Mouse (Mus musculus): ENCODE results near the gene Rnf8. TPM values are rescaled to one million over a fixed set of nuclear protein-coding genes. Genes with fewer than 3 reads are reported as not detected.

Gene Rnf8
- polyA plus RNA-seq, 1 experiment from 2014 or later = 104 TPM

DNA sequence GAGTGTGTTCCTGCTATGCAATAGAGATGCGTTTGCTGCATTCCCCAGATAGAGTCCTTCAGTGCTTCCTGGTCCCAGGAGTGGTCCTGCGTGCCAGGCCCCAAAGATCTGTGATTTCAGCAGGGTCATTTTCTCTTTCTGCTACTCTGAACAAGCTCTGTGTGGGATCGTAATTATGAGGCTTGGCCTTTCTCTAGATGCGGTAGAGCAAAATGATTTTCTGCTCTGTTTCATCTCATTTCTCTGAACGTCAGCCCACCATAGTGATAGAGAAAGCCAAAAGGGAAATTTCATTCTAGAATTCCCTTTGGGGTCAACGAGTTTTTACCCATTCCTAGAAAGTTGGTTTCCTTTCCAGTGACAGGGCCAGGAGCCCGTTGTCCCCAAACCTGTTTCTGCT, 67.7 kb downstream of the Rnf8 start:
- no peak overlapping the region for H3K9ac ChIP-seq (replicated peaks; ENCODE audit: low read depth, low read length)
- H3K27ac ChIP-seq (ENCODE audit: low read length) = no peak overlapping the region
- no peaks in the 10 kb centered on the region for H3K9me3 ChIP-seq (ENCODE audit: control insufficient read depth, low read length)
- H3K36me3 ChIP-seq (ENCODE audit: control insufficient read depth, insufficient read depth) = peaks cover 16% of the 10 kb centered on the region
- WGBS = 68% methylated on average over 7 of the region's 7 CpGs
- H3K4me1 ChIP-seq (replicated peaks; ENCODE audit: control insufficient read depth, insufficient read depth, low read length) = peaks cover 18% of the 10 kb centered on the region
- no peak for ATAC-seq
- no peak overlapping the region for H3K4me2 ChIP-seq (ENCODE audit: low read length)
- no peak overlapping the region for H3K4me3 ChIP-seq (replicated peaks; ENCODE audit: low read length)
- no peaks in the 10 kb centered on the region for H3K27me3 ChIP-seq (replicated peaks; ENCODE audit: control insufficient read depth, insufficient read depth, low read length)

DNA sequence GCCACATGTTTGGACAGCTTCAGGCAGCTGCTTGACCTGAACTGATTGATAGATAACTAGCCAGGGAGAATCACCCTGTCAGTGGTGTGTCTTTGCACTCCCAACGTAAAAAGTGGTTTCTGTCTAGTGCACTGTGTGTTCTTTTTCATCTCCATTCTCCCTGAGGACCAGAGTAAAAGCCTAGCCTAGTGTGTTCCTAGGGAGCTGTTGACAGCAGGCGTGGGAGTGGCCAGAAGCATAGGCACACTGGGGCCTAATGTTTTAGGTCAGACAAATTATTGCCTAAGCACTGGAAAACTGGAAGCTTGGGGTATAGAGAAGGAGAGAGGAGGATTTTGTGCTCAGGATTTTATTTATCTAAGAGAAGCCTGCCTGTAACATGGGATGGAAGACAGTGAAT, 68.5 kb downstream of the Rnf8 start:
- Histone ChIP-seq H3K4me1 (replicated peaks; ENCODE audit: control insufficient read depth, insufficient read depth, low read length) (peaks cover 21% of the 10 kb centered on the region), H3K36me3 (ENCODE audit: control insufficient read depth, insufficient read depth) (peaks cover 14% of the 10 kb centered on the region), H3K27me3 (replicated peaks; ENCODE audit: control insufficient read depth, insufficient read depth, low read length) (no peaks in the 10 kb centered on the region), H3K9ac (replicated peaks; ENCODE audit: low read depth, low read length) (no peak overlapping the region), H3K4me3 (replicated peaks; ENCODE audit: low read length) (no peak overlapping the region), H3K4me2 (ENCODE audit: low read length) (no peak overlapping the region), H3K9me3 (ENCODE audit: control insufficient read depth, low read length) (no peaks in the 10 kb centered on the region), H3K27ac (ENCODE audit: low read length) (no peak overlapping the region)
- 87% methylated on average over 2 of the region's 2 CpGs for WGBS
- no peak for ATAC-seq

DNA sequence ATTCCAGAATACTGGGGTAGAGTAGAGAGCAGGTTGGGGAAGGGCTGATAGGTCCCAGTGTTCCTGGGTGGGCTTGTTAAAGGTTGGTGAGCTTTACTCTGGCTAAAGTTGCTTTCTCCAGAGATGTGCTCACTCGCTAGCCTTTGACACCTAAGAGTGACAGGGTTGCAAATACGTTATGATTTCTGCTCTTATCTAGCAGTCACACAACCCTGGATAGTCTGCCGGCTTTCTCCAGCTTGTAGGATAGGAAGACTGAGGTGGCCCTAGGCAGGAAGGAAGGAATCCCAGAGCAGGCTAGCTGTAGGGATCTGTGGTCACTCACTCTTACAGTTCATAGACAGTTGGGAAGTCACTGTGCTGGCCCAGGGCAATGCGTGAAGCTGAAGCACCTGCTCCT, 69.7 kb downstream of the Rnf8 start:
- Histone ChIP-seq H3K4me1 (replicated peaks; ENCODE audit: control insufficient read depth, insufficient read depth, low read length) (peaks cover 21% of the 10 kb centered on the region), H3K9ac (replicated peaks; ENCODE audit: low read depth, low read length) (no peak overlapping the region), H3K36me3 (ENCODE audit: control insufficient read depth, insufficient read depth) (peaks cover 14% of the 10 kb centered on the region), H3K4me3 (replicated peaks; ENCODE audit: low read length) (no peak overlapping the region), H3K27ac (ENCODE audit: low read length) (no peak overlapping the region), H3K9me3 (ENCODE audit: control insufficient read depth, low read length) (no peaks in the 10 kb centered on the region), H3K4me2 (ENCODE audit: low read length) (no peak overlapping the region), H3K27me3 (replicated peaks; ENCODE audit: control insufficient read depth, insufficient read depth, low read length) (no peaks in the 10 kb centered on the region)
- WGBS = 93% methylated on average over 4 of the region's 4 CpGs
- ATAC-seq = no peak

DNA sequence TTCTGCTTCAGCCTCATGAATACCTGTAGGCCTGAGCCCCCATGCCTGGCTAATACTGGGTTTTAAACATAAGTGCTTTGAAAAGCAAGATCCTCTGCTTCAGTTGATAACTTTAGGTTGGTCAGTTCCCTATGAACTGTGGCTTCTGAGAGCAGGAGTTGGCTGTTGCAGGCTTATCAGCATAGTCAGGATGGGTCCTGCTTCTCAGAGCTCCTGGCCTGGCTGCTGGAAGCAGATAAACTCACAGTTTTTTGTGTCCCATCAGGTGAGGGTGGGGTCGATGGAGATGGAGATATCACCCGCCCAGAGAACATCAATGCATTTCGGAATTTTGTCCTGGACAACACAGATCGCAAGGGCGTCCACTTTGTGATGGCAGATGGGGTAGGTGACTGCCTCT, 72.2 kb downstream of the Rnf8 start:
- 96% methylated on average over 5 of the region's 5 CpGs for WGBS
- Histone ChIP-seq H3K4me3 (replicated peaks; ENCODE audit: low read length) (no peak overlapping the region), H3K27me3 (replicated peaks; ENCODE audit: control insufficient read depth, insufficient read depth, low read length) (no peaks in the 10 kb centered on the region), H3K9me3 (ENCODE audit: control insufficient read depth, low read length) (no peaks in the 10 kb centered on the region), H3K27ac (ENCODE audit: low read length) (no peak overlapping the region), H3K9ac (replicated peaks; ENCODE audit: low read depth, low read length) (no peak overlapping the region), H3K36me3 (ENCODE audit: control insufficient read depth, insufficient read depth) (peaks cover 22% of the 10 kb centered on the region), H3K4me1 (replicated peaks; ENCODE audit: control insufficient read depth, insufficient read depth, low read length) (peaks cover 9% of the 10 kb centered on the region), H3K4me2 (ENCODE audit: low read length) (no peak overlapping the region)
- ATAC-seq = no peak

DNA sequence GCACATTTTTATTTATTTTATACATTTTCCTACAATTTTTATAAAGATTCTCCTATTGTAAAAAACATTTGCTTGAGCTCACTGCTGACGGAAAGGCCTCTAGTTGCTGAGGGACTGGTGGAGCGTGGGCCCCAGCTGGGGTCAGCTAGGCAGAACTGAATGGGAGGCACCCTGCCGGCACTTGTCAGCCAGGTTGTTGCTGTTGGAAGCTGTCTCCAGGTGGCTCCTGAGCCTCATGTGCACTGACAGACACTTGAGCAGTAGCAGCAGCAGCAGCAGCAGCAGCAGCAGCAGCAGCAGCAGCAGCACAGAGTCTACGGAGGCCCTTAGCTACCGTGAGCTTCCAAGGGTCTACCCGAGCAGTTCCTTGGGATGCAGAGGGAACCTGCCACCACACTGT, 72.8 kb downstream of the Rnf8 start:
- no peaks in the 10 kb centered on the region for H3K9me3 ChIP-seq (ENCODE audit: control insufficient read depth, low read length)
- no peak overlapping the region for H3K4me2 ChIP-seq (ENCODE audit: low read length)
- H3K27me3 ChIP-seq (replicated peaks; ENCODE audit: control insufficient read depth, insufficient read depth, low read length) = no peaks in the 10 kb centered on the region
- ATAC-seq = no peak
- H3K4me1 ChIP-seq (replicated peaks; ENCODE audit: control insufficient read depth, insufficient read depth, low read length) = peaks cover 9% of the 10 kb centered on the region
- no peak overlapping the region for H3K4me3 ChIP-seq (replicated peaks; ENCODE audit: low read length)
- 87% methylated on average over 6 of the region's 6 CpGs for WGBS
- no peak overlapping the region for H3K9ac ChIP-seq (replicated peaks; ENCODE audit: low read depth, low read length)
- peak overlapping the region; percentile 65; the same call in 1 of the 2 replicates for H3K27ac ChIP-seq (ENCODE audit: low read length)
- H3K36me3 ChIP-seq (ENCODE audit: control insufficient read depth, insufficient read depth) = peaks cover 17% of the 10 kb centered on the region

DNA sequence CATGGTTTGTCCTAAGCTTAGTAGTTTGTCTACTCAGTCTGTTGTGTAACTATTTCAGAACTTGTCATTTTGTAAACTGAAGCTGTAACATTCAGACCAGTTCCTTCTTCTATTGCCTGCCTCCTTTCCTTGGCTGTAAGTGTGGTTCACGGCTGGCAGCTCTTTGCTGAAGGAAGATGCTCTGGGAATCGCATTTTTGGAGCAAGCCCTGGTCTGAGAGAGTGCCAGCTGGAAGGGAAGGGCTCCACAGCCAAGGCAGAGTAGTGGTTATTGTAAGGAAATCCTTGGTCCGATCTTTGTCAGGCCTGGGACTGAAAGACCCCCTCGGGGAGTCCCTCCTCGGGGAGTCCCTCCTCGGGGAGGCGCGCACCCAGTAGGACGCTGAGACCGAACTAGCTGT, 74.0 kb downstream of the Rnf8 start:
- H3K27ac ChIP-seq (ENCODE audit: low read length) = peak overlapping the region; percentile 12; the same call in 1 of the 2 replicates
- H3K36me3 ChIP-seq (ENCODE audit: control insufficient read depth, insufficient read depth) = peaks cover 17% of the 10 kb centered on the region
- H3K27me3 ChIP-seq (replicated peaks; ENCODE audit: control insufficient read depth, insufficient read depth, low read length) = no peaks in the 10 kb centered on the region
- no peak for ATAC-seq
- H3K4me3 ChIP-seq (replicated peaks; ENCODE audit: low read length) = no peak overlapping the region
- no peak overlapping the region for H3K4me2 ChIP-seq (ENCODE audit: low read length)
- no peaks in the 10 kb centered on the region for H3K9me3 ChIP-seq (ENCODE audit: control insufficient read depth, low read length)
- WGBS = 82% methylated on average over 10 of the region's 10 CpGs
- no peak overlapping the region for H3K9ac ChIP-seq (replicated peaks; ENCODE audit: low read depth, low read length)
- H3K4me1 ChIP-seq (replicated peaks; ENCODE audit: control insufficient read depth, insufficient read depth, low read length) = peaks cover 9% of the 10 kb centered on the region

DNA sequence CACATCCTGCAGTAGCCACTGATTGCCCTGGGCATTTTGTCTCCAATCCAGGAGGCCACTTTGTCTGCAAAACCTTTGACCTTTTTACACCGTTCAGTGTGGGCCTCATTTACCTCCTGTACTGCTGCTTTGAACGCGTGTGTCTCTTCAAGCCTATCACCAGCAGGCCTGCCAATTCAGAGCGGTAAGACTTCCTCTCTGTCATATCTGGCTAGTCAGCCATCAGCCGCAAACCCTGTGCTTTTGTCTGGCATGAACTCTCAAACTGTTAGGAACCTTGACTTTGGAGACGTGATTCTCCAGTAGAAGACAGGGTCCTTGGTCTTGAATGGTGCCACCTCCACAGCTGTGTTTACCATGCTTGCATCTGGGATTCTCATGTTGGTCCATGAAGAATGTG, 75.7 kb downstream of the Rnf8 start:
- no peak overlapping the region for H3K27ac ChIP-seq (ENCODE audit: low read length)
- H3K4me2 ChIP-seq (ENCODE audit: low read length) = no peak overlapping the region
- no peak for ATAC-seq
- 82% methylated on average over 6 of the region's 6 CpGs for WGBS
- no peaks in the 10 kb centered on the region for H3K9me3 ChIP-seq (ENCODE audit: control insufficient read depth, low read length)
- peaks cover 9% of the 10 kb centered on the region for H3K4me1 ChIP-seq (replicated peaks; ENCODE audit: control insufficient read depth, insufficient read depth, low read length)
- no peak overlapping the region for H3K4me3 ChIP-seq (replicated peaks; ENCODE audit: low read length)
- H3K9ac ChIP-seq (replicated peaks; ENCODE audit: low read depth, low read length) = no peak overlapping the region
- no peaks in the 10 kb centered on the region for H3K27me3 ChIP-seq (replicated peaks; ENCODE audit: control insufficient read depth, insufficient read depth, low read length)
- peaks cover 18% of the 10 kb centered on the region for H3K36me3 ChIP-seq (ENCODE audit: control insufficient read depth, insufficient read depth)

DNA sequence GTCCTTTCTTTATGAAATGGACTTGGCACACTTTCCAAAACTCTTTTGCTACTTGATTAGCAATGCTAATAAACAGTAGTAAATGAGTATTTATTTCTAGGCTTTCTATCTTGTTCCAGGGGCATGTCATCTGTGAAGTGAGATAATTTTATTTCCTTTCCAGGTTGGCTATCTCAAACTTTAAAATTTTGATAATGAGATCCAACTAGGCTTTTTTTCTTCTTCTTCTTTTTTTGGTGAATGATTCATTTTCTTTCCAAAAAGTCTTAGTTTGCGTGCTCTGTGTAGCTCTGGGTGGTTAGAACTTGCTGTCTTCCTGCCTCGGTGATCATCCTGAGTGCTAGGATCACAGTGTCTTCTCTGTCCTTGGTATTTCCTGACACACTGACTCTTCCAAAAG, 78.2 kb downstream of the Rnf8 start:
- Histone ChIP-seq H3K9me3 (ENCODE audit: control insufficient read depth, low read length) (no peaks in the 10 kb centered on the region), H3K4me2 (ENCODE audit: low read length) (no peak overlapping the region), H3K36me3 (ENCODE audit: control insufficient read depth, insufficient read depth) (peaks cover 27% of the 10 kb centered on the region), H3K9ac (replicated peaks; ENCODE audit: low read depth, low read length) (no peak overlapping the region), H3K4me1 (replicated peaks; ENCODE audit: control insufficient read depth, insufficient read depth, low read length) (peaks cover 7% of the 10 kb centered on the region), H3K27ac (ENCODE audit: low read length) (no peak overlapping the region), H3K4me3 (replicated peaks; ENCODE audit: low read length) (no peak overlapping the region), H3K27me3 (replicated peaks; ENCODE audit: control insufficient read depth, insufficient read depth, low read length) (no peaks in the 10 kb centered on the region)
- no peak for ATAC-seq
- WGBS = 83% methylated on average over 2 of the region's 2 CpGs

DNA sequence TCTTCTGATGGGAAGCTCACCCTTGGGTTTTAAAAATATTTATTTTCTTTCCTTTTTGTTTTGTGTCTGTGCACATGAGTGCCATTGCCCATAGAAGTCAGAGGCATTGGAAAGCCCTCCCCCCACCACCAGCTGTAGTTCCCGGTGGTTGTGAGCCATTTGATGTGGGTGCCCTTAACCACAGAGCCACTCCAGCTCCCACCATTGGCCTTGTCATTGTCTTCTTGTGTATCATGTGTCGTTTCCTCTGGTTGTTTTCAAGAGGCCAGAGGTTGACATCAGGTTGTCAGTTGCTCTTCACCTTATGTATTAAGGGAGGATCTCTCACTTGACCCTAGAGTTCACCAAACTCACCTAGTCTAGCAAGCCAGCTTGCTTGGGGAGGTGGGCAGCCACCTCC, 79.0 kb downstream of the Rnf8 start:
- Histone ChIP-seq H3K4me3 (replicated peaks; ENCODE audit: low read length) (no peak overlapping the region), H3K9me3 (ENCODE audit: control insufficient read depth, low read length) (no peaks in the 10 kb centered on the region), H3K27ac (ENCODE audit: low read length) (no peak overlapping the region), H3K36me3 (ENCODE audit: control insufficient read depth, insufficient read depth) (peaks cover 30% of the 10 kb centered on the region), H3K27me3 (replicated peaks; ENCODE audit: control insufficient read depth, insufficient read depth, low read length) (no peaks in the 10 kb centered on the region), H3K4me1 (replicated peaks; ENCODE audit: control insufficient read depth, insufficient read depth, low read length) (peaks cover 2% of the 10 kb centered on the region), H3K9ac (replicated peaks; ENCODE audit: low read depth, low read length) (no peak overlapping the region), H3K4me2 (ENCODE audit: low read length) (no peak overlapping the region)
- no peak for ATAC-seq
- 77% methylated on average over 2 of the region's 2 CpGs for WGBS

DNA sequence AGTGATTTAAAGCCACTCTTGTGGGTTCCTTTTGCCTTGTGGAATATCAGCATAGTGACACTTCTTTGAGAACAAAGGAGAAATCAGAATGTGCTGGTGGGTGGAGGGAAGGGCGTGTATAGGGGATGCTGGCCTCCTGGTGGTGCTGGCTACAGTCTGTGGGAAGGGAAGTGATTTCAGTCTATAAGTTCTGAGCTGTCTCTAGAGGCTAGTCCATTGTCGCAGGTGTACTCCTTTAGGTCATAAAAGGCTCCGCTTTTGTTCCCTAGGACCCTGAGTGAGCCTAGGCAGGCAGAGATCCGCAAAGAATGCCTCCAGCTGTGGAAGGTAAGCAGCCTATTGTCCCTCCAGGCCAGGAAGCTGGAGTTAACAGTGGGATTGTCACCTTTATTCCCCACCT, 79.9 kb downstream of the Rnf8 start:
- Histone ChIP-seq H3K36me3 (ENCODE audit: control insufficient read depth, insufficient read depth) (peaks cover 32% of the 10 kb centered on the region), H3K4me1 (replicated peaks; ENCODE audit: control insufficient read depth, insufficient read depth, low read length) (no peaks in the 10 kb centered on the region), H3K27me3 (replicated peaks; ENCODE audit: control insufficient read depth, insufficient read depth, low read length) (no peaks in the 10 kb centered on the region), H3K4me2 (ENCODE audit: low read length) (no peak overlapping the region), H3K9me3 (ENCODE audit: control insufficient read depth, low read length) (no peaks in the 10 kb centered on the region), H3K4me3 (replicated peaks; ENCODE audit: low read length) (no peak overlapping the region), H3K9ac (replicated peaks; ENCODE audit: low read depth, low read length) (no peak overlapping the region), H3K27ac (ENCODE audit: low read length) (no peak overlapping the region)
- no peak for ATAC-seq
- 79% methylated on average over 4 of the region's 4 CpGs for WGBS
